Mouse (Mus musculus): Measurements from ENCODE around the gene Lats2. TPM values are rescaled to one million over a fixed set of nuclear protein-coding genes. Genes with fewer than 3 reads are reported as not detected.
A peak's percentile ranks its signal among the peaks of the same experiment; 100 is the strongest.
"Not testable (repeated sequence)": the region's sequence is repeated elsewhere in the genome, so short reads cannot be mapped to it uniquely, and the experiment has no call there.

Gene Lats2
- polyA plus RNA-seq, 1 experiment, result 18.2 TPM

DNA sequence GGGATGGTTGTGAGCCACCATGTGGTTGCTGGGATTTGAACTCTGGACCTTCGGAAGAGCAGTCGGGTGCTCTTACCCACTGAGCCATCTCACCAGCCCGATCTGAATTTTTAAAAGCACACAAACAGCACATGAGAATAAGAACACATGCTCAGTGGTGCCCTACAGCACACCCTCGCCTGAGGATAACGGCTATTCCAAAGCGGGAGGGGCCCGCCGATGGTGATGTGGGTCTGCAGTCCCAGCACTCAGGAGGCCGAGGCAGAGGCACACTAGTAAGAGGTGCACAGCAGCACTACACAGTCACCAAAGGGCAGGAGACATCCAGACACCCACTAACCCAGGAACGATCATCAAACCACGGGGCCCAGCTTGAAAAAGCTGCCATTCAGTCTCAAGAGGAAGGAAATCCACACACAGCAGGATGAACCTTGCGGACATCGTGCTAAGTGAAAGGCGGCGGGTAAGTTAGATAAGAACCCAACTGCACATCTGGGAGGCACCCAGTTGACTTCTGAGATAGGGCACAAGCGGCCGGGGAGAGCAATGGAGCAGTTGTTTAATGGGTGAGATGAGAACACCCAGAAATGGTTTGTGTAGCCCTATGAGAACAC lies 65.6 kb downstream of the Lats2 start:
- 52% methylated on average over 17 of the region's 17 CpGs for WGBS
- no peak overlapping the region for H3K4me3 ChIP-seq (ENCODE audit: control insufficient read depth, insufficient read depth, low read length)

DNA sequence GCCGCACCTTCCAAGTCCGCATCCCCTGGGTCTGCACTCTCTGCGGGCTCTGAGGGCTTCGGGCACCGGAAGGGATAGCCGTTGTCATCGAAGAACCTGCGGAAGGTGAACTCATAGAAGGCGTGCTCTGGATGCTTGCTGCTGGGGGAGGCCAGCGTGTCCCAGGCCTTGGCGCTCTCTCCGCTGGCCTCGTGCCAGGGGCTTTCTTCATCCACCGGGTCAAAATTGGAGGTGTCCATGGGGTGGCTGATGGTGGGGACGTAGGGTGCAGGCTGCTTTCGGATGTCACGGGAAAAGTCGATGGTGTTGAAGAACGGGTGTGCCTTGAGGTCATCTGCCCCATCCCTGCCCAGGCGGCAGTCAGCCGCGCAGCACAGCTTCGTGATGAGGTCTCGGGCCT lies 66.9 kb downstream of the Lats2 start:
- Histone ChIP-seq H3K36me3 (ENCODE audit: control insufficient read depth, insufficient read depth, low read length) (no peaks in the 10 kb centered on the region), H3K4me3 (ENCODE audit: control insufficient read depth, insufficient read depth, low read length) (no peak overlapping the region), H3K27me3 (ENCODE audit: control insufficient read depth, insufficient read depth, low read length) (no peaks in the 10 kb centered on the region), H3K27ac (ENCODE audit: control insufficient read depth, insufficient read depth, low read length) (no peak overlapping the region), H3K4me1 (replicated peaks; ENCODE audit: control insufficient read depth, insufficient read depth, low read length) (no peaks in the 10 kb centered on the region)
- TF ChIP-seq POLR2A (IDR thresholded peaks at IDR 0.05; ENCODE audit: control insufficient read depth, extremely low read depth, insufficient read depth, low read length, poor library complexity) (no peak), CTCF (IDR thresholded peaks at IDR 0.05; ENCODE audit: borderline replicate concordance, control insufficient read depth, extremely low read depth, insufficient read depth, low read length, poor library complexity) (no peak)
- no peak for DNase-seq
- WGBS, result 96% methylated on average over 24 of the region's 24 CpGs

More for the DNA sequence above, 65.6 kb downstream of the Lats2 start:
- TF ChIP-seq POLR2A (IDR thresholded peaks at IDR 0.05; ENCODE audit: control insufficient read depth, extremely low read depth, insufficient read depth, low read length, poor library complexity) (no peak), CTCF (IDR thresholded peaks at IDR 0.05; ENCODE audit: borderline replicate concordance, control insufficient read depth, extremely low read depth, insufficient read depth, low read length, poor library complexity) (no peak)
- Histone ChIP-seq H3K36me3 (ENCODE audit: control insufficient read depth, insufficient read depth, low read length) (no peaks in the 10 kb centered on the region), H3K27ac (ENCODE audit: control insufficient read depth, insufficient read depth, low read length) (no peak overlapping the region), H3K27me3 (ENCODE audit: control insufficient read depth, insufficient read depth, low read length) (no peaks in the 10 kb centered on the region), H3K4me1 (replicated peaks; ENCODE audit: control insufficient read depth, insufficient read depth, low read length) (no peaks in the 10 kb centered on the region)
- no peak for DNase-seq

DNA sequence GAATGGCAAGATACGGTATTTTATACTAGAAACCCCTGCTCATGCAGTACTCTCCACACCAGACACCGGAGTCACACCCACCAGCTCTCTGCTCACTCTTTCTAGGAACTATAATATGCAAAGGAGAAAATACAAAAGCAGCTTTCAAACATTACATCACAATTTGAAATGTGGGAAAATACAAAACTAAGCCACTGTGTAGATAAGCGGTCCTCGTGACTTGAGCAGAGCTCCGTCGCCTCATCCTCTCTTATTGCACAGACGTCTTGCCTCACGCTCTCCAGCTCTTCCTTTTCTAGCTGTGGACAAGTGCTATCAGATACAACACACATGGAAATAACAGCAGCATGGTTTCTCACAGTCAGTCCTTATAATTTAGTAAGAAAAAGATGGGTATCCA lies 67.5 kb downstream of the Lats2 start:
- WGBS, result 98% methylated on average over 8 of the region's 8 CpGs
- H3K4me3 ChIP-seq (ENCODE audit: control insufficient read depth, insufficient read depth, low read length), result no peak overlapping the region
- TF ChIP-seq CTCF (IDR thresholded peaks at IDR 0.05; ENCODE audit: borderline replicate concordance, control insufficient read depth, extremely low read depth, insufficient read depth, low read length, poor library complexity), result no peak
- TF ChIP-seq POLR2A (IDR thresholded peaks at IDR 0.05; ENCODE audit: control insufficient read depth, extremely low read depth, insufficient read depth, low read length, poor library complexity), result no peak
- no peak overlapping the region for H3K27ac ChIP-seq (ENCODE audit: control insufficient read depth, insufficient read depth, low read length)
- H3K36me3 ChIP-seq (ENCODE audit: control insufficient read depth, insufficient read depth, low read length), result no peaks in the 10 kb centered on the region
- no peaks in the 10 kb centered on the region for H3K27me3 ChIP-seq (ENCODE audit: control insufficient read depth, insufficient read depth, low read length)
- H3K4me1 ChIP-seq (replicated peaks; ENCODE audit: control insufficient read depth, insufficient read depth, low read length), result no peaks in the 10 kb centered on the region
- no peak for DNase-seq

DNA sequence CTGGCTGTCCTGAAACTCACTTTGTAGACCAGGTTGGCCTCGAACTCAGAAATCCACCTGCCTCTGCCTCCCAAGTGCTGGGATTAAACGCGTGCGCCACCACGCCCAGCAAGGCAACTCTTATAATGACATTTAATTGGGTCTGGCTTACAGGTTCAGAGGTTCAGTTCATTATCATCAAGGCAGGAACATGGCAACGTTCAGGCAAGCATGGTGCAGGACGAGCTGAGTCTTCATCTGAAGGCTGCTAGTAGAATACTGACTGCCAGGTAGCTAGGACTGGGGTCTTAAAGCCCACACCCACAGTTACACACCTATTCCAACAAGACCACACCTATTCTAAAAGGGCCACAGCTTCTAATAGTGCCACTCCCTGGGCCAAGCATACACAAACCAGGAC lies 70.1 kb downstream of the Lats2 start:
- H3K36me3 ChIP-seq (ENCODE audit: control insufficient read depth, insufficient read depth, low read length); H3K27me3 ChIP-seq (ENCODE audit: control insufficient read depth, insufficient read depth, low read length); DNase-seq; H3K27ac ChIP-seq (ENCODE audit: control insufficient read depth, insufficient read depth, low read length); H3K4me3 ChIP-seq (ENCODE audit: control insufficient read depth, insufficient read depth, low read length); H3K4me1 ChIP-seq (replicated peaks; ENCODE audit: control insufficient read depth, insufficient read depth, low read length): not testable (repeated sequence)
- WGBS, result 98% methylated on average over 7 of the region's 7 CpGs

DNA sequence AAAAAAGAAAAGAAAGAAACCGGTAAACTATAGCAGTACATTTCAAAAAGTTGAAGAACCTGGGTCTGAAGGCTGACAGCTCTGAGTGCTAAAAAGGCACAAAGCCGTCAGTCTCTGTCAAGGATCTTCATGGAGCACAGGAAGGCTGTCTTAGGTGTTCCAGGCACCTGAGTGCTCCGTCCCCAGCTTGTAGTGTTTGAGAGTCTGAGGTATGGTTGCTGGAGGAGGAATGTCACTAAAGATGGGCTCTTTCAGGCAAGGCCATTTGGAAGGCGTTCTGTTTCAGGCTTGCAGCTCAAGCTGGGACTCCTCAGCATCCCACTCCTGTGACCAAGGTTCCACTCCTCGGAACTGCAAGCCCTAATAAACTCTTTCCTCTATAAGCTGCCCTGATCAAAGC lies 70.7 kb downstream of the Lats2 start:
- Histone ChIP-seq H3K27me3 (ENCODE audit: control insufficient read depth, insufficient read depth, low read length) (no peaks in the 10 kb centered on the region), H3K27ac (ENCODE audit: control insufficient read depth, insufficient read depth, low read length) (no peak overlapping the region), H3K4me1 (replicated peaks; ENCODE audit: control insufficient read depth, insufficient read depth, low read length) (no peaks in the 10 kb centered on the region), H3K4me3 (ENCODE audit: control insufficient read depth, insufficient read depth, low read length) (no peak overlapping the region), H3K36me3 (ENCODE audit: control insufficient read depth, insufficient read depth, low read length) (no peaks in the 10 kb centered on the region)
- no peak for TF ChIP-seq CTCF (IDR thresholded peaks at IDR 0.05; ENCODE audit: borderline replicate concordance, control insufficient read depth, extremely low read depth, insufficient read depth, low read length, poor library complexity)
- no peak for TF ChIP-seq POLR2A (IDR thresholded peaks at IDR 0.05; ENCODE audit: control insufficient read depth, extremely low read depth, insufficient read depth, low read length, poor library complexity)
- WGBS, result 97% methylated on average over 5 of the region's 5 CpGs
- DNase-seq, result no peak

DNA sequence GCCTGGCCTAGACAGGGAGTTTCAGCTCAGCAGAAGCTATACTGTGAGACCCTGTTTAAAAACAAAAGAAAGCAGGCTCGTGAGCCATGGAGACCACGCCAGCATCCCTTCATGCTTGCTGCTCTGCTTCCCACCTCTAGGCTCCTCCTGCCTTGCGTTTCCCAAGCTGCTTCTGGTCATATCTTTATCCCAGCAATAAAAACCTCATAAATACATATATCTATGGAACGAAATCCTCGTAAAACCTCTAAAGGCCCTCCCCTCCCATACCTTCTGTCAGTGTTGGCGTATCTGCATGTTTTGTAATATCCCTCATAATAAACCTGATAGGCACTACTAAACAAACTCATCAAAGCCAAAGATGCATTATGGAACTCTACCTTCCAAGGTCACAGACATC lies 71.5 kb downstream of the Lats2 start:
- no peak overlapping the region for H3K27ac ChIP-seq (ENCODE audit: control insufficient read depth, insufficient read depth, low read length)
- H3K36me3 ChIP-seq (ENCODE audit: control insufficient read depth, insufficient read depth, low read length), result no peaks in the 10 kb centered on the region
- DNase-seq, result no peak
- no peaks in the 10 kb centered on the region for H3K4me1 ChIP-seq (replicated peaks; ENCODE audit: control insufficient read depth, insufficient read depth, low read length)
- no peak for TF ChIP-seq CTCF (IDR thresholded peaks at IDR 0.05; ENCODE audit: borderline replicate concordance, control insufficient read depth, extremely low read depth, insufficient read depth, low read length, poor library complexity)
- no peak for TF ChIP-seq POLR2A (IDR thresholded peaks at IDR 0.05; ENCODE audit: control insufficient read depth, extremely low read depth, insufficient read depth, low read length, poor library complexity)
- no peaks in the 10 kb centered on the region for H3K27me3 ChIP-seq (ENCODE audit: control insufficient read depth, insufficient read depth, low read length)
- 95% methylated on average over 6 of the region's 6 CpGs for WGBS
- H3K4me3 ChIP-seq (ENCODE audit: control insufficient read depth, insufficient read depth, low read length), result no peak overlapping the region

DNA sequence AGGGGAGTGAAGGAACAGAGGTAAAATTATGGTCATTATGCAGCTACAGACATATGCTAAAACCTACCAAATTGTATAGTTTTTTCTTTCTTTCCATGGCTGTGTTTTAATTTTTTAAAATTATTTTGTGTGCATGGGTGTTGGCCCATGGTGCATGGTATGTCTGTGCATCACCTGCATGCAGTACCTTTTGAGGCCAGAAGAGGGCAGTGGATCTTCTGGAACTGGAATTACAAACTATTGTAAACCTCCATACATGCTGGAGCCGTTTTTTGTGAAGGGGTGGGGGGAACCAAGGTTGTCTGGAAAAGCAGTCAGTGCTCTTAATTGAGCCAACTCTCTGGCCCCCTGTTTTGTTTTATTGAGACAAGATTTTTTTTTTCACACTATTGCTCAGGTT lies 73.6 kb downstream of the Lats2 start:
- no peaks in the 10 kb centered on the region for H3K36me3 ChIP-seq (ENCODE audit: control insufficient read depth, insufficient read depth, low read length)
- 0% methylated on average over 1 of the region's 1 CpGs for WGBS
- DNase-seq, result peak; percentile 72

More for the DNA sequence above, 73.6 kb downstream of the Lats2 start:
- Histone ChIP-seq H3K4me3 (ENCODE audit: control insufficient read depth, insufficient read depth, low read length) (no peak overlapping the region), H3K27me3 (ENCODE audit: control insufficient read depth, insufficient read depth, low read length) (no peaks in the 10 kb centered on the region), H3K27ac (ENCODE audit: control insufficient read depth, insufficient read depth, low read length) (no peak overlapping the region), H3K4me1 (replicated peaks; ENCODE audit: control insufficient read depth, insufficient read depth, low read length) (no peaks in the 10 kb centered on the region)
- TF ChIP-seq CTCF (IDR thresholded peaks at IDR 0.05; ENCODE audit: borderline replicate concordance, control insufficient read depth, extremely low read depth, insufficient read depth, low read length, poor library complexity) (no peak), POLR2A (IDR thresholded peaks at IDR 0.05; ENCODE audit: control insufficient read depth, extremely low read depth, insufficient read depth, low read length, poor library complexity) (no peak)
